Mouse (Mus musculus) splenic B cell, adult 2 months (primary cell): ENCODE data around the gene Farp1.
A peak's percentile ranks its signal among the peaks of the same experiment; 100 is the strongest.

Experiments used
- DNase-seq: peaks from one replicate; pipeline ENCODE4 v3.0.0-alpha.2; 2011; ENCODE audit warnings: low read depth, low spot score
- H3K27me3 ChIP-seq: 2 replicates; pipeline ENCODE4 v1.6.1; 2012; ENCODE audit warnings: mild to moderate bottlenecking, low read length, moderate library complexity, mixed read lengths; ENCODE audit not compliant: control insufficient read depth, poor library complexity, insufficient read depth, severe bottlenecking
- H3K36me3 ChIP-seq: 2 replicates; pipeline ENCODE4 v1.6.1; 2012; ENCODE audit warnings: mild to moderate bottlenecking, low read length, moderate library complexity, mixed read lengths; ENCODE audit not compliant: control insufficient read depth, poor library complexity, insufficient read depth, severe bottlenecking

Farp1 gene

GRCm38 (mm10) chr14:121328878-121329277 is 293.9 kb downstream of the Farp1 start:
- Histone ChIP-seq H3K27me3 (no peaks in the 10 kb centered on the region), H3K36me3 (no peaks in the 10 kb centered on the region; the same call in 1 of the 2 replicates)
- DNase-seq = peak; percentile 52

- Histone ChIP-seq H3K27me3 (no peaks in the 10 kb centered on the region), H3K36me3 (no peaks in the 10 kb centered on the region; the same call in 1 of the 2 replicates)
- peak; percentile 41 for DNase-seq
Measured at GRCm38 (mm10) chr14:121329401-121330089, 294.5 kb downstream of the Farp1 start.

GRCm38 (mm10) chr14:121330090-121330408 is 295.0 kb downstream of the Farp1 start:
- DNase-seq = no peak
- peaks cover 1% of the 10 kb centered on the region for H3K36me3 ChIP-seq
- no peaks in the 10 kb centered on the region for H3K27me3 ChIP-seq
